Mouse (Mus musculus) hindbrain, embryonic 14.5 days (tissue): ENCODE data around the gene Ryr1. TPM values are rescaled to one million over a fixed set of nuclear protein-coding genes. Genes with fewer than 3 reads are reported as not detected.

Experiments used
- ATAC-seq: fragments of 200-750 bp; cut with Nextera tagmentation; 2 replicates; pipeline ENCODE4 v1.8.0; 2017; ENCODE audit warnings: moderate number of reproducible peaks, mild to moderate bottlenecking, moderate TSS enrichment, moderate library complexity; ENCODE audit not compliant: low FRiP score
- DNase-seq: peaks from one replicate; pipeline ENCODE4 v3.0.0-alpha.2; 2015; ENCODE audit warnings: low spot score
- H3K27ac ChIP-seq: fragments of 300-500 bp; sonication (generic); 2 replicates; pipeline ENCODE4 v1.5.1; 2014; ENCODE audit warnings: mild to moderate bottlenecking, moderate library complexity
- H3K27me3 ChIP-seq: fragments of 300-500 bp; sonication (generic); 2 replicates; pipeline ENCODE4 v1.6.1; 2014; ENCODE audit warnings: mild to moderate bottlenecking, low read length, mixed read lengths; ENCODE audit not compliant: control insufficient read depth, insufficient read depth
- H3K36me3 ChIP-seq: fragments of 300-500 bp; sonication (generic); replicated peaks from 2 replicates; pipeline ENCODE4 v1.6.1; 2014; ENCODE audit not compliant: control insufficient read depth, insufficient read depth
- H3K4me1 ChIP-seq: fragments of 300-500 bp; sonication (generic); replicated peaks from 2 replicates; pipeline ENCODE4 v1.6.1; 2014; ENCODE audit warnings: antibody characterized with exemption, low read length, mixed read lengths; ENCODE audit not compliant: control insufficient read depth, insufficient read depth
- H3K4me2 ChIP-seq: fragments of 300-500 bp; sonication (generic); replicated peaks from 2 replicates; pipeline ENCODE4 v1.6.1; 2014; ENCODE audit warnings: mild to moderate bottlenecking, moderate library complexity
- H3K4me3 ChIP-seq: fragments of 300-500 bp; sonication (generic); replicated peaks from 2 replicates; pipeline ENCODE4 v1.5.1; 2014; ENCODE audit warnings: mild to moderate bottlenecking, low read length
- H3K9ac ChIP-seq: fragments of 300-500 bp; sonication (generic); 2 replicates; pipeline ENCODE4 v1.6.1; 2014
- H3K9me3 ChIP-seq: fragments of 300-500 bp; sonication (generic); 2 replicates; pipeline ENCODE4 v1.6.1; 2016; ENCODE audit warnings: low read length; ENCODE audit not compliant: control insufficient read depth
- WGBS: fragments of 180-500 bp; shearing (Covaris S2); extraction: QIAGEN DNeasy Blood & Tissue Kit; methylation state at CpG from one replicate; pipeline ENCODE4 v1.1.7; 2014; 5-methylcytosine and 5-hydroxymethylcytosine counted together
- polyA plus RNA-seq: library from polyadenylated mRNA; unstranded; fragments of >200 nt; fragmentation: Nextera tagmentation; extraction: Ambion mirVana; gene quantifications from 2 replicates; pipeline ENCODE4 v1.2.1, GENCODE M21; 2014

The Ryr1 gene
- polyA plus RNA-seq, 1 experiment from 2014 or later = 7.6 TPM

- Histone ChIP-seq H3K27ac (no peak overlapping the region), H3K9ac (no peak overlapping the region), H3K4me2 (no peak overlapping the region), H3K9me3 (no peaks in the 10 kb centered on the region), H3K4me3 (no peak overlapping the region), H3K36me3 (no peaks in the 10 kb centered on the region), H3K27me3 (peaks cover 41% of the 10 kb centered on the region), H3K4me1 (0 out of 2 replicates have a peak, but pooled peaks cover 6% of the 10 kb centered on the region)
- no peak for ATAC-seq
- 84% methylated on average over 7 of the region's 7 CpGs for WGBS
- no peak for DNase-seq
Measured at GRCm38 (mm10) chr7:29017222-29017621, 107.8 kb downstream of the Ryr1 start.

DNA sequence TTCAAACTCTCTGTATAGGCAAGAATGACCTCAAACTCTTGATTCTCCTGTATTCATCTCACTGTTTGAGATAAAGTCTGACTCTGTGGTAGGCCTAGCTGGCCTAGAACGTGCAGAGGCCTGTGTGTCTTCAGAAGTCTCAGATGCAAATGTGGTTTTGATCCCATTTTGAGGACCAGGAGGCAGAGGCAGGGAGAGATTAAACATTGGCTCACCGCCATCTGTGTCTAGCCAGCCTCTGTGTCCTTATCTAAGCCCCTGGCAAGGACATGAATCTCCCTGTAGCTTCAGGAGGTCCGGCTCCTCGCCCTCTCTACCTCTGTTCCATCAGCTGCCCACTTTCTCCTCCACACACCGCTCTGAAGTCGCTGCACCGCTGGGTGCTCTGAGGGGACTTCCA is 108.5 kb downstream of the Ryr1 start:
- H3K4me3 ChIP-seq = no peak overlapping the region
- H3K9ac ChIP-seq = no peak overlapping the region
- 0 out of 2 replicates have a peak, but pooled peaks cover 6% of the 10 kb centered on the region for H3K4me1 ChIP-seq
- DNase-seq (no peak), ATAC-seq (no peak)
- peaks cover 40% of the 10 kb centered on the region for H3K27me3 ChIP-seq
- H3K27ac ChIP-seq = no peak overlapping the region
- 86% methylated on average over 7 of the region's 7 CpGs for WGBS
- H3K36me3 ChIP-seq = no peaks in the 10 kb centered on the region
- no peaks in the 10 kb centered on the region for H3K9me3 ChIP-seq
- no peak overlapping the region for H3K4me2 ChIP-seq

DNA sequence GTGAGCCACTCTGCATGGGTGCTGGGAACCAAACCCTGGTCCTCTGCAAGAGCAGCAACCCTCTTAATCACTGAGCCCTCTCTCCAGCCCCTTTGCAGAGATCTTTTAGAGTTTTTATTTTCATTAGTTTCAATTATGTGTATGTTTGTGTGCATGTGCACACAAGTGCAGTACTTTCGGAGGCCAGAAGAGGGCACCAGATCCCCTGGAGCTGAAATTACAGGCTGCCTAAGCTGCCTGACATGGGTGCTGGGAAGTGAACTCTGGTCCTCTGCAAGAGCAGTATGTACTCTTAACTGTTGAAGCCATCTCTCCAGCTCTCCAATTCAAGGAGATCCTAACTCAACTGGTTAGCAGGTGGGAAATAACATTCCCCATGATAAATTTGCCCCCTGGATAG is 110.0 kb downstream of the Ryr1 start:
- no peak overlapping the region for H3K9ac ChIP-seq
- H3K9me3 ChIP-seq = no peaks in the 10 kb centered on the region
- no peak overlapping the region for H3K4me3 ChIP-seq
- peaks cover 26% of the 10 kb centered on the region for H3K27me3 ChIP-seq
- no peak overlapping the region for H3K27ac ChIP-seq
- H3K4me1 ChIP-seq = 0 out of 2 replicates have a peak, but pooled peaks cover 6% of the 10 kb centered on the region
- ATAC-seq (no peak), DNase-seq (no peak)
- H3K36me3 ChIP-seq = no peaks in the 10 kb centered on the region
- H3K4me2 ChIP-seq = no peak overlapping the region
- 100% methylated on average over 1 of the region's 1 CpGs for WGBS

- DNase-seq (no peak), ATAC-seq (no peak)
- Histone ChIP-seq H3K9me3 (no peaks in the 10 kb centered on the region), H3K9ac (no peak overlapping the region), H3K27me3 (no peaks in the 10 kb centered on the region), H3K4me2 (no peak overlapping the region), H3K36me3 (no peaks in the 10 kb centered on the region), H3K4me1 (no peaks in the 10 kb centered on the region), H3K4me3 (no peak overlapping the region), H3K27ac (no peak overlapping the region)
- WGBS = 79% methylated on average over 9 of the region's 9 CpGs
Measured at GRCm38 (mm10) chr7:29008714-29009113, 116.3 kb downstream of the Ryr1 start.

DNA sequence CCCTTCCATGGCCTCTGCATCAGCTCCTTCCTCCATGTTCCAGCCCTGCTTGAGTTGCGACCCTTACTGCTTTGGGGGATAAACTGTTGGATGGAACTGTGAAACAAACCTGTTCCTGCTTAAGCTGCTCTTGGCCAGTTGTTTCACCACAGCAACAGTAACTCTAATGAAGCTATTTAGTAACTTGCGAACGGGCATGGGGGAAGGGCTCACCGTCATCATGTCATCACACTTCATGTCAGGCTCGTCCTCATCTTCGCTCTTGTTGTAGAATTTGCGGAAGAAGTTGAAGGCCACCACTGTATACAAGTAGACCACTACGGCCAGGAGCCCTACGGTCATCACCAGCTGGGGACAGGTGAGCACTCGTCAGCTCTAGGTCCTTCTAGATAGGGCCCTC is 116.8 kb downstream of the Ryr1 start:
- Histone ChIP-seq H3K4me2 (no peak overlapping the region), H3K9ac (no peak overlapping the region), H3K36me3 (no peaks in the 10 kb centered on the region), H3K9me3 (no peaks in the 10 kb centered on the region), H3K4me1 (no peaks in the 10 kb centered on the region), H3K27me3 (no peaks in the 10 kb centered on the region), H3K4me3 (no peak overlapping the region), H3K27ac (no peak overlapping the region)
- WGBS = 93% methylated on average over 10 of the region's 10 CpGs
- DNase-seq (no peak), ATAC-seq (no peak)

DNA sequence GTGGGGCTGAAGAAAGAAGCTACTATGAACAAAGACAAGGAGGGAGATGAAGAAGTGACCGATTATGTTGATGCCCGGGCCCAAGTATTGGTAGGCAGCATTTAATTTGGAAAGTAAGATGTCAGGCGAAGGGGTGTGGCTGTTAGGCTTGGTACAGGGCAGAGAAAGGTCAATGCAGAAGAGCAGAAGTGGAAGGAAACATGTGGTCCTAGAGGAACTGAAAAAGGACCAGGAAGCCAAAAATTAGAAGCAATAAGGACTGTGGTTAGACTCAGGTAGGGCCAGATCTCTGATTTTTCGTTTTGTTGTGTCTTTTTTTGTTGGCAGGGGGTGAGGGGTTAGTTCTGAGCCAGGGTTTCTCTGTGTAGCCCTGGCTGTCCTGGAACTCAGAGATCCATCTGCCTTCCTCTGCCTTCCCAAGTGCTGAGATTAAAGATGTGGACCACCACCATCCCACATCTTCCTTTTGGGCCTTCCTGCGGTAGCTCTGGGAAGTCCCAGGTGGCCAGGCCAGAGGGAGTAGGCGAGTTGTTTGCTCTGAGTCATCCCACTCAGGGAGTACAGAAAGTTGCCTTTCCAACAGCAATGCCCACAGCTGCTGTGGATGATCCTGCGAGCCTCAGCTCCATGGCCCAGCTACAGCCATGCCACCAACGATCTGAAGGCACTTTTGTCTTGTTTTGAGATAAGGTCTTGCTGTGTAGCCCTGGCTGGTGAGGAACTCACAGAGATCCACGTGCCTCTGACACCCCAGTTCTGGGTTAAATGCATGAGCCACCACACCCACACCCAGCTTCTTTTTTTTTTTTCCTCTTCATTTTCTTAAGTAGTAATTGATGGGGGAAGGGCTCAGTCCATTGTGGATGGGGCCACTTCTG is 117.5 kb downstream of the Ryr1 start:
- DNase-seq (no peak), ATAC-seq (no peak)
- no peaks in the 10 kb centered on the region for H3K4me1 ChIP-seq
- no peak overlapping the region for H3K4me3 ChIP-seq
- WGBS = 78% methylated on average over 9 of the region's 9 CpGs
- H3K4me2 ChIP-seq = no peak overlapping the region
- H3K27me3 ChIP-seq = no peaks in the 10 kb centered on the region
- H3K36me3 ChIP-seq = no peaks in the 10 kb centered on the region
- no peaks in the 10 kb centered on the region for H3K9me3 ChIP-seq
- H3K9ac ChIP-seq = no peak overlapping the region
- no peak overlapping the region for H3K27ac ChIP-seq

GRCm38 (mm10) chr7:29000651-29001605 is 124.1 kb downstream of the Ryr1 start:
- H3K27me3 ChIP-seq = peaks cover 4% of the 10 kb centered on the region; the same call in 1 of the 2 replicates
- no peaks in the 10 kb centered on the region for H3K9me3 ChIP-seq
- no peaks in the 10 kb centered on the region for H3K36me3 ChIP-seq
- peak; percentile 55 for DNase-seq
- peak overlapping the region; percentile 38 for H3K4me3 ChIP-seq
- peak; percentile 67 for ATAC-seq
- WGBS = 8% methylated on average over 43 of the region's 43 CpGs
- H3K9ac ChIP-seq = peak overlapping the region; percentile 64
- H3K4me1 ChIP-seq = 0 out of 2 replicates have a peak, but pooled peaks cover 10% of the 10 kb centered on the region
- peak overlapping the region; percentile 64 for H3K27ac ChIP-seq
- H3K4me2 ChIP-seq = peak overlapping the region; percentile 77

- Histone ChIP-seq H3K4me2 (no peak overlapping the region), H3K9me3 (no peaks in the 10 kb centered on the region), H3K4me1 (no peaks in the 10 kb centered on the region), H3K9ac (no peak overlapping the region), H3K4me3 (no peak overlapping the region), H3K27ac (no peak overlapping the region), H3K27me3 (no peaks in the 10 kb centered on the region), H3K36me3 (no peaks in the 10 kb centered on the region)
- no peak for DNase-seq
- ATAC-seq = no peak
- WGBS = 84% methylated on average over 3 of the region's 3 CpGs
Measured at GRCm38 (mm10) chr7:28993402-28993801, 131.6 kb downstream of the Ryr1 start.

- H3K27ac ChIP-seq = no peak overlapping the region
- H3K4me2 ChIP-seq = no peak overlapping the region
- H3K9ac ChIP-seq = no peak overlapping the region
- no peak for ATAC-seq
- no peak overlapping the region for H3K4me3 ChIP-seq
- no peaks in the 10 kb centered on the region for H3K9me3 ChIP-seq
- DNase-seq = no peak
- WGBS = 94% methylated on average over 3 of the region's 3 CpGs
- H3K4me1 ChIP-seq = no peaks in the 10 kb centered on the region
- no peaks in the 10 kb centered on the region for H3K27me3 ChIP-seq
- H3K36me3 ChIP-seq = no peaks in the 10 kb centered on the region
Measured at GRCm38 (mm10) chr7:28992997-28993396, 132.0 kb downstream of the Ryr1 start.
